Mouse (Mus musculus) kidney, adult 11 months (tissue): Measurements from ENCODE around the gene Fzr1.

Source experiments
- DNase-seq: peaks from one replicate; pipeline ENCODE4 v3.0.0; 2022

The Fzr1 gene

DNA sequence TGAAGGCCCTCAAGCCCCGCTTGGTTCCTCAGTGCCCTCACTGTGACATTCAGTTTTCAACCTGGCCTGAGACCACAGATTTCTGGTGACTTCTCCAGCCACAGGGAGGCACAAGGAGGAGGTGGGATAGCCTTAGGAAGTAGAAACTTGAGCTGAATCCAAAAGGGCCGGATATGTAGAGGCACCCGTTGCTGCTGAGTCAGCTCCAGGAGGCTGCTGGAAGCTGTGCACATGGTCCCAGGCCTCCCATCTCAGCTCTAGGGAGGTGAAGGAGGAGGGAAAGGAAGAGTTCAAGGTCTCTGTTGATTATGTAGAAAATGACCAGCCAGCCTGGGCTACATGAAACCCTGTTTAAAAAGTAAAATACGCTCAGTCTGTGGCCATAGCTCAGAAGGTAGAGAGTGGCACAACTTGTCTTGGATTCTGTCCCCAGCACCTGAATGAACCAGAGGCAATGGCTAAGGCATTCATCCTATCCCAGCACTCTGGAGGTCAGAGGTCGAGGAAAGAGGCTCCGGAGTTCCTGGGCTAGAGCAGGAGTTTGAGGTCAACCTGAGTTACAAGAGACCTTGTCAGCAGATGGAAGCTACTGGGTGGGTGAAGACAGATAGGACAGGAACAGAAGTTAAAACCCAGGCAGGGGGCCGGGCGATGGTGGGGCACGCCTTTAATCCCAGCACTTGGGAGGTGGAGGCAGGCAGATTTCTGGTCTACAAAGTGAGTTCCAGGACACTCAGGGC, 23.4 kb downstream of the Fzr1 start:
- DNase-seq: no peak

DNA sequence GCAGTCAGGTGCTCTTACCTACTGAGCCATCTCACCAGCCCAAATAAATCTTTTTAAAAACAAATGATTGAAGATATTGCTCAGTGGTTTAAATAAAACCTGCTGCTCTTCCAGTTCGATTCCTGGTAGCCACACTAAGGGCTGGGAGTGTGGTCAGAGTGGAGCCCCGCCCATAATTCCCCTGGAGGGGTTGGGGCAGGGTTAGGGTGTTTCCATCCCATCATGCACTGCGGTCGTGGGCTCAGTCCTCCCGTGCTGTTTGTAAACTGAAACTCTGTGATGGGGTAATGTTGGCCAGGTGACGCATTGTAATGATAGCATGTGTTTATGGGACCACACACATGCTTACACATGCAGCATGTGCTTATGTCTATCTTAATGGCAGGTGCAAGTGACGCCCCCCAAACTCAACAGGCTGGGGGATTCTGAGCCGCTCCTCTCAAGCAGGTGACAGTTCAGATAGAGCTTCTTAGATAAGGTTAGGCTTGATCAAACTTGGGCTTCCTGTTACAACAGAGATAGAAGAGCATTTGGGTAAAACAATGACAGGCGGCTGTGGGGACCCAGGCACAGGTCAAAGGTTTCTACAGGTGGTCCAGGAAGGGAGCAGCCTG, 26.5 kb downstream of the Fzr1 start:
- DNase-seq: no peak

DNA sequence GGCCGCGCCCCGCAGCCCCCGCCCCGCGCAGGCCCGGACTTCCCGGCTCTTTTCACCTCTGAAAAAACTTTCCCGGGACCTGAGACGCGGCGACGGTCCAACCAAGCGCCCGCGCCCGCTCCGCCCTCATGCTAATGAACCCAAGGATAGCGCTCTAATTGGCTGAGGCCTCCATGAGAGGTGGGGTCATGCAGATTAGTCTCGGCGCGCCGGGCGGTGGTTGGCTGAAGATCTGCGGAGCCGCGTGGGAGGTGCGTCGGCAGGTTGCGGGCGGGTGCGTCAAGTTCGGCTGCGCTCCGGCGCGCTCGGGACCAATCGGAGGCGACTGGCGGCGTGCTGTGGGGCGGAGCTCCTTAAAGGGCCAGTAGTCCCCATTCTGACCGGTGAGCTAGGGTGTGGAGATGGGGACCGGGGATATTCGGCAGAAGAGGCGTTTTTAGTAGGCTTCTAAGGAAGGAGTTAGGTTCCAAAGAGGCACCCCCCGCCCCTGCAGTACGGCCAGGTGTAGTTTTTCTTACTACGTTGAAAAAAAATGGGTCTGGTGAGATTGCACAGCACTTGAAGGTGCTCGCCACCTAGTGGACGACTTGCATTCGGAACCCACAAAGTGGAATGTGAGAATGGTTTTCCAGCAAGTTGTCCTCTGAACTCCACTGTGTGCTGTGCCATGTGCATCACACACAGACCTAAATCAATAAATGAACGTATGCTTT, 27.8 kb downstream of the Fzr1 start, which contains the start of gene Hmg20b:
TSS of gene Hmg20b (minus strand) at position 130 of the 713 bp plus-strand sequence.
- peak; percentile 99 for DNase-seq

DNA sequence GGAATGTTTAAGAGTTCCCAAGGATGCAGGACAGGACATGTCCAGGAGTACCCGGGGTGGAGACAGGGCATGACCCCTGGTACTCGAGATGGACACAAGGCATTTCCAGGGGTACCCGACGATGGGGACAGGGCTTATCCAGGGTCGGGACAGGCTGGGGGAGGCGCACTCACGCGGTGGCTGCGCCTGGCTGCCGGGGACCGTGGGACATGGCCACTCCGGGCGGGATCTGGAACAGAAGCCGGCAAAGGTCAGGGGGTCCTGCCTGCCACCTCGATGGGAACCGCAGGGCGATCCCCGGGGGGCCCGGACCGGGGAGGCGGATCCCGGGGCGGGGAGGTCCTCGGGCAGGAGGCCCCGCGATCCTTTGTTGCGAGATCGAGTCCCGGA, 28.4 kb downstream of the Fzr1 start:
- DNase-seq: no peak

DNA sequence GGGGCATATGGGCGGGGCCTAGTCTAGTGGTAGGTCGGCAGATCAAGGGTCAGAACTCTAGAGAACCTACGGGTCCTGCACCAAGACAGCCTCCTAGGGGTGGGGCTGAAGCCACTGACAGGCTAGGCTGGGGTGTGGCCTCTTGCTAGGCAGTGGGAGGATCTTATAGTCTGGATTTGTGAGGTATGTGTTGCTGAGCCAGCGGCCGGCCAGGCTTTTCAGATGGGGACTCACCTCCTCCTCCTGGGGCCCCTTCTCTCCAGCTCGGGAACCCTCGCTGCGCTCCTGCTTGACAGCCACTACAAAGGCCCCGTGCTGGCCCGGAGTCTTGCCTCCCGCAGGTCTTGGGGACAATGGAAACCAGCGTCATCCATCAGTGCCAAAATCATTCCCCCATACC, 29.2 kb downstream of the Fzr1 start:
- peak; percentile 83 for DNase-seq

DNA sequence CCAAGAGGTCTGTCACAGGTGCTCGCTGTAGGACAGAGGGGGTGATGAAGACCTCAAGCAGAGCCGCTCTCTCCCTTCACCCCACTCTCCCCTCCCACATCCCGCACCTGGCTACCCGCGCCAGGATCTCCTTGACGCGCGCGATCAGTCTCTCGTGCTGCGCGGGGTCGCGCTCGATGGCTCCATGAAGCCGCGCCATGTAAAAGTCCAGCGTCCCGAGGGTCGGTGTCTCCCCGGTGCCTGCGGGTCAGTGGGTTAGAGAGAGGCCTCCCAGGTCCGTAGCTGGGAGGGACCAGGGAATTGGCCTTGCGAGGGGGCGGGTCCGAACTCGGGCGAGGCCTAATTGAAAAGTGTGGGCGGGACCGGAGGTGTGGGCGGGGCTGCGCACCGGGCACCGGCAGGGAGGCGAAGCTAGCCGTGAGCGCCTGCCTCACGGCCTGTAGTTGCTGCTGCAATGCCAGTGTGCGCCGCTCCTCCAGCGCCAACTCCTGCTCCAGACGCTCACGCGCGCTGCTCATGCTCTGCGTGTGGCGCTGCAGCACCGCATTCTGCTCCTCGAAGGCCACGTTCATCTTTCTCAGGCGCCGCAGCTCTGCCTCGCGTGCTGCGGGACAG, 31.8 kb downstream of the Fzr1 start:
- peak; percentile 80 for DNase-seq

DNA sequence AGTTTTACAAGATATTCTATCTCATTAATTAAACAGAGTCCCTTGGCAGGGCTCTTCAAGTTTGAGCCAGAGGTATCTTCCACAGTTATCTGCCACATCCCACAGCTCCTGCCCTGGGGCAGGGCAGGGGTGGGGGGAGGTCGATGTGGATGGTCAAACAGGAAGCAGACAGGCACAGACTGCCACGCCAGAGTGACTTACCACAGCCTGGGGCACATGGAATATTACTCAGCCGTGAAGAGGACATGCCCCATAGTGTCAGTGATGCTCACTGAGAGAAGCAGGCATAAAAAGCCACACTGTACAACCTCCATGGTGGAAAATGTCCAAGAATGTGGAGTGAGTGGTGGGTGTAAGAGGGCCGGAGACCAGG, 33.2 kb downstream of the Fzr1 start:
- no peak for DNase-seq

DNA sequence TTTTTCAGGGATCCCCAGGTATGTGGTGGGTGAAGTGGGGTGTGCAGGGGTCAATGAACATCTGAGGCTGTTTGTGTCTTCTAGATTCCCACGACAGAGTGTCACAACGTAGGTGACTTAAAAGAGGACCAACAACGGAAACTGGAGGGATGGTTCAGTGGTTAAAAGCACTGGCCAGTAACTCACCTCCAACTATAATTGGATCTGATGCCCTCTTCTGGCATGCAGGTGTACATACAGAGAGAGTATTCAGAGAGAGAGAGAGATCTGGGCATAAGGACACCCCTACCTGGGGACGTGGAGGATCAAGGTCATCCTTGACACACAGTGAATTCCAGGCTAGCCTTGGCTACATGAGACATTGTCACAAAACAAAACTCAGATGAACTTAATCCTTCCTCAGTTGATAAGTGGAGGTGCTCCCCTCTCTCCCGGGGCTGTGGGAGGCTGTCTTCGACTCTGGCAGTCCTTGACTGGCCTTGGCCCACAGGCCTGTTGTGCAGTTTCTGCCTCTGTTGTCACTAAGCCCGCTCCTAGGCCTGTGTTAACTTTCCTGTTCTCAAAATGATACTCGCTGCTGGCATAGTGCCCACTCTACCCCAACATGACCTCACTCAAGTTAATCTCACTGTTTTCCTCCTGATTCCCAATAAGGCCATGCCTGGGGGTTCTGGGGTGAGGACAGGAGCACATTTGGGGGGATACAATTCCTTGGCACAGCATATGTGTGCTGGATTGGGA, 33.7 kb downstream of the Fzr1 start:
- DNase-seq: peak; percentile 29

DNA sequence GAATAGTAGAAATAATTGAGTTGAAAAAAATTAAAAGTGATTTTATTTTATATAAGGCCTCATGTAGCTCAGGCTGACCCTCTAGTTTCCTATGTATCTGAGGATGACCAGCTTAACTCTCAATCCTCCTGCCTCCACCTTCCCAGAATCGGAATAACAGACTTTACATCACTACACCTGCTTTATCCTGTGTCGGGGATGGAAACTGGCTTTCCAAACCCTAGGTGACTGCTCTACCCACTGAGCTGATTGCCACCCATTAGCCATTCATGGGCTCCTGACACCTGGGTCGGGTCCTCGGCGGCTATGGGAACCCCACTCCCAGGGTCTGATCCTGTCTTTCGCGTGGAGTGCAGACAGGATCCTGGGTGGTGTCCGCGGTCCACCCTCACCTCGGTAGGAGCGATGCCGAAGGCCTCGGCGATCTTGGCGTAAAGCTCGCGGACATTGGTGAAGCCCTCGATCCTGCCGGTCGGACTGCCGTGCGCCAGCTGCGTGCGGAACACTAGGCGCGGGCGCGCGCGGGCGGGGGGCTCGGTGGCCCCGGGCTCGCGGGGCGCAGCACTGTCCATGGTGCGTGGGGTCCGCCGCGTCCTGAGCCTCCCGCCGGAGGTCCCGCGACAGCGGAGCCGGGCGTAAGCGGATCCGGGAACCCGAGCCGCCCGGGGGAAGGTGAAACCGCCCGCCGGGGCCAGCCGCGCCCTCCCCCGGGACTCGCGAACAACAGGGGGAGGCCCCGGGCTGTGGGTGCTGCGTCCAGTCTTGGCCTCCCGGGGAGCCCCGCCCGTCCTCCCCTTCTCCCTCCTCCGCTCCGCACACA, 35.4 kb downstream of the Fzr1 start, which contains the start of gene Gipc3:
TSS of gene Gipc3 (minus strand) at position 581 of the 820 bp plus-strand sequence.
- DNase-seq: no peak

DNA sequence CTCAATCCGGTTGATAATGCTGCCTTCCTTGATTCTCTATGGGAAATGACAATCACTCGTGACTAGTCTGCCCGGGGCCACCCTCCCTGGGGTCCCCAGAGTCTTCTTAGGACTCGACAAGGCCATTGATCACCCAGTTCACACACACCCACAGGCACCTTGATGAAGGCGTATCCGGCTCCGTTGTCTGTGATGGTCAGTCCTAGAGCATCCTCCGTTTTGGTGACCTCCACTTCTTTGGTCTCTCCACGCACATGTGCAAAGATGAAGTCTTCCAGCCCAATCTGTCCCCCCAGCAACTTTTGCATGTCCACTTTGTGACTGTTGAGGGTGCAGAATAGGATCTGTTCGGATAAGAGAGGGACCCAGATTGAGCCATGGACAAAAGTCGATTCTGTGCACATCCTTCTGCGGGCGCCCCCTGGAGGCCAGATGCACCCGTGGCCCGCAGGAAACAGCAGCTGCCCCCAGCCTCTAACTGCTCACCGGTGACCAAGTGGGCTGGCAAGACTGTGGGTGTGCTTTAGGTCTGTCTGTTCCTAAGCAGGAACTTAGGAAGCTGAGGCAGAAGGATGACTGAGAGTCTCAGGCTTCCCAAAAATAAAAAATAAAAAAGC, 36.9 kb downstream of the Fzr1 start:
- DNase-seq: peak; percentile 49

DNA sequence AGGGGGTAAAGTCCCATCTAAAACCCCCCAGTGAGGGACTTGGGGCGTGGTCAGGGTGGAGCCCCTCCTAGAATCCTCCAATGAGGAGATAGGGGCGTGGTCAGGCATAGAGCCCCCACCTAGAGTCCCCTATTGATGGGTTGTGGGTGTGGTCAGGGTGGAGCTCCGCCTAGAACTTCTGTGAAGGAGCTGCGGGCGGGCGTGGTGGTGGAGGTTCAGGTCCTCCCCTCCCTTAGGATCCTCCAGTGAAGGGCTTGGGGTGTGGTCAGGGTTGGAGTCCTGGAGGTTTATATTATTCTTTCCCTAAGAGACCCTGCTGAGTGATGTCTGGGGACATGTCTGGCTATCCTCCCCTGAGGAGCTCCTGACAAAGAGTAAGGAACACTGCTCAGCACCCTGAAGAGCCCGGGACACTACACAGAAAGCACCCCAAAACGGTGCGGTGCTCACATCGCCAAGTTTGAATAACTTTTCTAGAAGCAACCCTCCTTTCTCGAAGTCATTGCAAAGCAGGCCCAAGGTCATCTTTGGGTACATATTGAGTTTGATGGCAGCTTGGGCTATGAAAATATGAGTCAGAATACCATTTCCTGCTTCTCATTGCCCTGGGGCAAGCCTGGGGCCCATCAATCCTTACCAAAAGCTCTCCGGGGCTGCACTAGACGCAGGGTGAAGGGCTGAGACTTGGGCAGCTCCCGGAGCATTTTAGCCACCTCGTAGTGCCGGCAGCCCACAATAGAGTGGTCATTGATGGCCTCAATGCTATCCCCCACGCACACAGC, 37.6 kb downstream of the Fzr1 start:
- no peak for DNase-seq

DNA sequence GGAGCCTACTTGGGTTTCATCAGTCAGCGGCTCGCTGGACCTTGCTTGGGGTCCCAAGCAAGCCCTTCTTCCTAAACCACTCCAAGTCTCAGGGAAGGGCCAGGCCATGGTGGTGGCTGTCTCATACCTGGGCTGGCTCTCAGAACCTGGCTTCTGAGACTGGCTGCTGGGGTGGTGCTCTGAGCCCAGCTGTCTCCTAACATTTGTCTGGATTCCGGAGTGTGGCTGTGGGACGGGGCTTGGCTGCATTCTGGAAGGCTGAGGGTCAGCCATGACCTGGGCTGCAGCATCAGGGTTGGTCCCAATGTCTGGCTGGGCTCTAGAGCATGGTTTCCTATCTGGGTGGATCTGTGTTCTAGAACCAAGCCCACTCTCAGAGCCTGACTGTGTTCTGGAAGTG, 41.8 kb downstream of the Fzr1 start:
- DNase-seq: no peak

DNA sequence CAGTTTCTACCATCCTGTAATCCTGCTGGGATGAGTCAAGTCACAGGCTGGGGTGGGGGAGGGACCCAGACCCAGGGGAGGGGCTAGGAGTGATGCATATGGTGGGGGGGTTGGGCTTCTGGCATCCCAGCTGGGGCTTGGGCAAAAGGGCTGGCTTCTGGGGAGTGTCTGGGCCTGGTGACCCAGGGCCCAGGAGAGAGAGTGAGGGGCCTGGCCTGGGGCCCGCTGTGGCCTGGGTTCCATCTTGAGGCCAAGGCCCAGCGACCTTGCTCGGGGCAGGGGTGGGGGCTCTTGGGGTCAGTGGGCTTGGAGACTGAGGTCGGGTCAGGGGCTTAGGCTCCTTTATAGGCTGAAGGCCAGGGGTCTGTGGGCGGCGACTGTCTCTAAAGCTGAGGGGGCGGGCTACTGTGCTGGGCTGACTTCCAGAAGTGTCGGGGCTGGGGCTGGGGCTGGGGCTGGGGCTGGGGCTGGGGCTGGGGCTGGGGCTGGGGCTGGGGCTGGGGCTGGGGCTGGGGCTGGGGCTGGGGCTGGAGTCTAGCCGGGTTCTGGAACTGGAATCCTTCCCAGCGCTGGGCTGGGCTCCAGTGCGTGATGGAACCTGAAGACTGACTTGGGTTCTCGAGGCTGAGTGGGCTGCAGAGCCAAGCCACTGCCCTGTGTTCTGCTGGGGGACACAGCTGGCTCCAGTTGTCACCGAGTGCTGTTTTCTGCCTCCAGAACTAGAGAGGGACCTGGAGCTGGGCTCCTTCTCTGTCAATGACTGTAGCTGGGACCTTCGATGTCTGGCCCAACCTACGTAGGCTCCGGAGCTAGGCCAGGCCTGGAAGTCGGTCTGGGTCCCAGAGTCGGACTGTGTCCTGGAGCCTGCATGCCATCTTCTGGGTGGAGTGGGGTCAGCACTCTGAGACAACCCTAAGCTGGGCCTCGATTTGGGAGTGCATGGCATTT, 42.6 kb downstream of the Fzr1 start:
- DNase-seq: no peak

DNA sequence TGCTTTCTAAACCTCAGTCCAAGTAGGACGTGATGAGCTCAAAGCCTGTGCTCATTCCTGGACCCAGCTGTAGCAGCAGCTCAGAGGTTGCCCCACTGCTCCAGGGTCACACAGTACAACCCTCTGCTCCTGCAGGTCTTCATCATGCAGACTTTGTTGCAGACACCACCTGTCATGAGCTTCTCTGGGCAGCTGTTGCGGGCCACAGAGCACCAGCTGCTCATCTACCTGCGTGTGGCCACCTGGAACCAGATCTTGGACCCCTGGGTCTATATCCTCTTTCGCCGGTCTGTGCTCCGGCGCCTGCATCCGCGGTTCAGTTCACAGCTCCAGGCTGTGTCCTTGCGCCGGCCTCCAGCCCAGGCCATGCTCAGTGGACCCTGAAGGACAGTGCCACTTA, 44.0 kb downstream of the Fzr1 start:
- no peak for DNase-seq

DNA sequence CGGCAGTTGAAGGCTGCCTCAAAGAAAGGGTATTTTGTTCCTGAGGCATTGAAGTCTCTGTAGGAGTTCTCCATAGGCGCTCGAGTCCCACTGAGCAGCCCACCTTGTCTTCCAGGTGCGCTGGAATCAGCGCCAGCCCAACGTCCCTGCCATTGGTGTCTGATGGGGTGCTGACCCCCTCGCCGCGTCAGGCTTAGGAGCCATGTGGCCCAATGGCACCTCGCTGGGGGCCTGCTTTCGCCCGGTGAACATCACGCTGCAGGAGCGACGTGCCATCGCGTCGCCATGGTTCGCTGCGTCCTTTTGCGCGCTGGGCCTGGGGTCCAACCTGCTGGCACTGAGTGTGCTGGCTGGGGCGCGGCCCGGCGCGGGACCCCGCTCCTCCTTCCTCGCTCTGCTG, 46.0 kb downstream of the Fzr1 start:
- DNase-seq: no peak

DNA sequence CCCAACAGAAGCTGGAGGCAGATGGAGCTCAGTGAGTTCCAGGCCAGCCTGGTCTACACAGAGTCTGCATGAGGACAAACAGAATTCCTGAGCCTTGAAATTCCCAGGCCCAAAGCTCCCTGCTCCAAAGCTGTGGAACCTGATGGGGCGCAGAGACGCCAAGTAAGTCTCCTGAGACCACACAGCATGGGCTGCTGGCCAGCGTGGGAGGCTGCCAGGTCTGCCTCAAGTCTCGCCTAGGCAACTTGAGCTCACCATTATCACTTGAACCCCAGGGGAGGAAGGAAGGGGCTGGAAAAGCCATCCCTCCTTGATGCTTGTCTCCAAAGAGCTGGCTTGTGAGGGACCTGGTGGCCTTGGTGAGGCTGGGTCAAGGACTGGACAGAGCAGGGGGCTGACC, 48.3 kb downstream of the Fzr1 start:
- DNase-seq: no peak

DNA sequence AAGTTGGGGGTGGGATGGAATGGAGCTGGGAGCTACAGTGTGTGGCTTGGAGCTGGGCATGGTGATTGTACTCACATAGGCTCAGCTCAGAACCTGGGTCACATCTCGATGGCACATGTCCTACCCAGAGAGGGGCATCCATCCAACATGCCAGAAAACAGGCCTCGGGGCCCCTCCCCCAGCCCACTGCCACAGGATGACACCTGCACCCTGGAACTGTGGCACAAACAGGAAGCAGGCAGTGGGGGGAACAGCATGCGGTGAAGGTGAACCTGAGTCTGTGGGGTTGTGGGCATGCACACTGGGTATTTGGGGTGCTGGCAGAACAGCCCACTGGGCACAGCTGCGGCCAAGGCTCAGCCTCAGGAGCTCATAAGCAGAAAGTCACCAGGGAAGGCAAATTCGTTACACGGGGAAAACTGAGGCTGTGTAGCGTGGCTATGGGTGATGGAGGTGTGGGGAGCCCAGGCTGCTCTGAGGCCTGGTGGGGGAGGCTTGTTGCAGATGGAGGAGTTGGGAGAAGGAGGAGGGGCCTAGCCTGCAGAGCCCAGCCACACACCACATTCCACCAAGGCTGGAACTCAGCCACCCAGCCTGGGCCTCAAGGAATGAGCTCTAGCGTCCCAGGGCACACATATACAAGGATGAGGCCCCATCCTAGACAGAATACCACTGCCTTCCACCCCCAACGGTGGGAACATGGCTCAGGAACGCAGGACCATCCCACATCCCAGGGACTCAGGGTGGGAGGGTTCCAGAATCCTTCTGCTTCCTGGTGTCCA, 48.9 kb downstream of the Fzr1 start:
- DNase-seq: no peak

DNA sequence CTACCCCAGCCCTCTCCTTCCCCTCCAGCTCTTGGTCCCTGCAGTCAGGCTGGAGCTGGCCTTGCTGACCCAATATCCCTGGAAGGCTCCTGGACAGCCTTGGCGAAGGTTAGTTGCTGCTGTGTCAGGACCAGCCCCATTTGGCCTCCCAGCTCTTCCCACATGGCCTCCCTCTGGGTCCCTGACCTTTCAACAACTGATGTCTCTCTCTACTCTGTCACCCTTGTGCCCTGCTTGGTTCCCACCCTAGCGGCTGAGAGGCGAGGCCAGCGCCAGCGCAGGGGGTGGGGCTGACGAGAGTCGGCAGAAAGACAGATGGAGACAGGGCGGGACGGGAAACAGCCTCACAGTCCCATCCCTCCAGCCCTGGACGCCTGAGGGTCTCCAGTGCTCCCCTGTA, 49.9 kb downstream of the Fzr1 start, which contains the start of gene Tbxa2r:
TSS of gene Tbxa2r (plus strand) at position 346 of the 400 bp plus-strand sequence.
- DNase-seq: peak; percentile 71

DNA sequence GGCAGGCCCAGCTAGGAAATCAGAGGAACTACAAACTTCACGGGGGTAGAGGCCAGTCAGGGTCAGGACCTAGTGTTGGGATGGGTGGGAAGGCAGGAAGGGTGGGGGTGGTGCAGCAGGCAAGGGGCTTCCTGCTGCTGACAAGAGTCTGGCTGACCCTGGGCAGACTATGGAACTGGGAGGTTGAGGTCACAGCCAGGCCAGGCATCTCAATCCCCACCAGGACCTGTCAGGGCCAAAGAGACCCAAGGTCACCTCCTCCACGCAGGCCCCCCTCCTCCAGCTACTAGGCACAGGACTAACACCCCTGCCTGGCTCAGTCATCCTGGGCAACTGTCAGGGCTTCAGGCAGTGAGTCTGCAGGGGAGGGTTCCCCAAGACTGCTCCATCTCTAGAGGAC, 50.4 kb downstream of the Fzr1 start:
- DNase-seq: no peak
